Mouse (Mus musculus) c-Kit-positive CD71-positive TER-119-negative erythroid progenitor cells, embryonic 14.5 days (primary cell): ENCODE results near the gene Kantr.

Experiments
- DNase-seq: peaks from one replicate; pipeline ENCODE4 v3.0.0-alpha.2; 2013; ENCODE audit warnings: low read depth

The Kantr gene

GRCm38 (mm10) chrX:152279384-152279783, 47.9 kb downstream of the Kantr start:
- DNase-seq = no peak

- no peak for DNase-seq
These were observed 56.1 kb downstream of the Kantr start for GRCm38 (mm10) chrX:152271189-152271588.
